Mouse (Mus musculus): ENCODE measurements around the gene Gm28374.

The Gm28374 gene

GRCm38 (mm10) chr19:6085417-6085879, 3.4 kb upstream of the Gm28374 start:
- no peak for DNase-seq (ENCODE audit: low read depth, low spot score)

GRCm38 (mm10) chr19:6084478-6085248, 2.6 kb upstream of the Gm28374 start, which contains the start of the genes Zfpl1 and Cdca5:
Gene Zfpl1 (minus strand): TSS chr19:6084956.
Gene Cdca5 (plus strand): TSS chr19:6084983.
- peak; percentile 97 for DNase-seq (ENCODE audit: low read depth, low spot score)

GRCm38 (mm10) chr19:6079983-6080480, 2.0 kb downstream of the Gm28374 start, which contains the start of gene Tmem262:
Gene Tmem262 (plus strand): TSS chr19:6080033.
- no peak for DNase-seq (ENCODE audit: low read depth, low spot score)

- peak; percentile 88 for DNase-seq (ENCODE audit: low read depth, low spot score)
Observed at GRCm38 (mm10) chr19:6076564-6077393, 5.3 kb downstream of the Gm28374 start, which contains the start of gene Vps51. Gene Vps51 (minus strand): TSS chr19:6077231.

- DNase-seq (ENCODE audit: low read depth, low spot score) = no peak
Observed at GRCm38 (mm10) chr19:6073889-6074288, 8.2 kb downstream of the Gm28374 start.

- no peak for DNase-seq (ENCODE audit: low read depth, low spot score)
Observed at GRCm38 (mm10) chr19:6071261-6071660, 10.8 kb downstream of the Gm28374 start.

GRCm38 (mm10) chr19:6070571-6071250, 11.3 kb downstream of the Gm28374 start:
- no peak for DNase-seq (ENCODE audit: low read depth, low spot score)

- no peak for DNase-seq (ENCODE audit: low read depth, low spot score)
Observed at GRCm38 (mm10) chr19:6069851-6070250, 12.2 kb downstream of the Gm28374 start.

- no peak for DNase-seq (ENCODE audit: low read depth, low spot score)
Observed at GRCm38 (mm10) chr19:6068951-6069350, 13.1 kb downstream of the Gm28374 start.

- DNase-seq (ENCODE audit: low read depth, low spot score) = peak; percentile 79
Observed at GRCm38 (mm10) chr19:6067724-6068415, 14.2 kb downstream of the Gm28374 start, which contains the start of gene Tm7sf2. Gene Tm7sf2 (minus strand): TSS chr19:6068373.

- no peak for DNase-seq (ENCODE audit: low read depth, low spot score)
Observed at GRCm38 (mm10) chr19:6067011-6067723, 14.9 kb downstream of the Gm28374 start.

GRCm38 (mm10) chr19:6066571-6066970, 15.5 kb downstream of the Gm28374 start:
- no peak for DNase-seq (ENCODE audit: low read depth, low spot score)

- no peak for DNase-seq (ENCODE audit: low read depth, low spot score)
Observed at GRCm38 (mm10) chr19:6063081-6063480, 19.0 kb downstream of the Gm28374 start.

GRCm38 (mm10) chr19:6062418-6062817, 19.6 kb downstream of the Gm28374 start:
- DNase-seq (ENCODE audit: low read depth, low spot score) = no peak

- no peak for DNase-seq (ENCODE audit: low read depth, low spot score)
Observed at GRCm38 (mm10) chr19:6061641-6062302, 20.3 kb downstream of the Gm28374 start.

GRCm38 (mm10) chr19:6061021-6061533, 21.0 kb downstream of the Gm28374 start, which contains the start of gene Znhit2:
Gene Znhit2 (plus strand): TSS chr19:6061192.
- DNase-seq (ENCODE audit: low read depth, low spot score) = peak; percentile 91

GRCm38 (mm10) chr19:6058966-6059365, 23.1 kb downstream of the Gm28374 start:
- DNase-seq (ENCODE audit: low read depth, low spot score) = no peak

- DNase-seq (ENCODE audit: low read depth, low spot score) = no peak
Observed at GRCm38 (mm10) chr19:6058513-6058912, 23.5 kb downstream of the Gm28374 start.

Measured in brain, embryonic 18.5 days (tissue).